Mouse (Mus musculus) ES-Bruce4 (cell line): ENCODE measurements around the gene Cadm4. TPM values are rescaled to one million over a fixed set of nuclear protein-coding genes. Genes with fewer than 3 reads are reported as not detected.

Source experiments
- H3K27ac ChIP-seq: 2 replicates; pipeline ENCODE4 v1.5.1; 2012; ENCODE audit warnings: low read length, inconsistent platforms; ENCODE audit not compliant: insufficient read depth
- H3K27me3 ChIP-seq: 2 replicates; pipeline ENCODE4 v1.6.1; 2012; ENCODE audit warnings: mild to moderate bottlenecking, low read length, inconsistent platforms; ENCODE audit not compliant: control insufficient read depth, poor library complexity, insufficient read depth, severe bottlenecking
- H3K36me3 ChIP-seq: 2 replicates; pipeline ENCODE4 v1.6.1; 2012; ENCODE audit warnings: inconsistent platforms, mild to moderate bottlenecking, low read length, moderate library complexity; ENCODE audit not compliant: control insufficient read depth, poor library complexity, insufficient read depth, severe bottlenecking
- H3K4me1 ChIP-seq: one replicate; pipeline ENCODE4 v1.8.1; 2011; ENCODE audit warnings: low read length; ENCODE audit not compliant: control insufficient read depth, insufficient read depth
- H3K4me3 ChIP-seq: 2 replicates; pipeline ENCODE4 v1.5.1; 2011; ENCODE audit warnings: low read depth, mild to moderate bottlenecking, low read length
- H3K9ac ChIP-seq: 2 replicates; pipeline ENCODE4 v1.6.1; 2012; ENCODE audit warnings: low read depth, mild to moderate bottlenecking, inconsistent platforms; ENCODE audit not compliant: poor library complexity, severe bottlenecking
- H3K9me3 ChIP-seq: replicated peaks from 2 replicates; pipeline ENCODE4 v1.6.1; 2012; ENCODE audit warnings: mild to moderate bottlenecking, low read length, inconsistent platforms; ENCODE audit not compliant: control insufficient read depth, poor library complexity, insufficient read depth, severe bottlenecking
- CTCF ChIP-seq: IDR thresholded peaks from one replicate; pipeline ENCODE4 v1.8.1; 2011; ENCODE audit warnings: low read depth, low read length
- EP300 ChIP-seq: IDR thresholded peaks from 2 replicates; pipeline ENCODE4 v1.6.1; 2011; ENCODE audit warnings: low read depth, low read length; ENCODE audit not compliant: insufficient read depth
- POLR2A ChIP-seq: IDR thresholded peaks from one replicate; pipeline ENCODE4 v1.8.1; 2011; ENCODE audit warnings: low read length; ENCODE audit not compliant: insufficient read depth
- polyA plus RNA-seq: library from polyadenylated mRNA; stranded (reverse); fragments of >200 nt; gene quantifications from 2 replicates; pipeline ENCODE4 v1.2.4, GENCODE M21; 2011; ENCODE audit warnings: low read depth; ENCODE audit not compliant: missing spikeins, insufficient read depth, insufficient read length

Gene Cadm4
- polyA plus RNA-seq, 1 experiment = 10.4 TPM

DNA sequence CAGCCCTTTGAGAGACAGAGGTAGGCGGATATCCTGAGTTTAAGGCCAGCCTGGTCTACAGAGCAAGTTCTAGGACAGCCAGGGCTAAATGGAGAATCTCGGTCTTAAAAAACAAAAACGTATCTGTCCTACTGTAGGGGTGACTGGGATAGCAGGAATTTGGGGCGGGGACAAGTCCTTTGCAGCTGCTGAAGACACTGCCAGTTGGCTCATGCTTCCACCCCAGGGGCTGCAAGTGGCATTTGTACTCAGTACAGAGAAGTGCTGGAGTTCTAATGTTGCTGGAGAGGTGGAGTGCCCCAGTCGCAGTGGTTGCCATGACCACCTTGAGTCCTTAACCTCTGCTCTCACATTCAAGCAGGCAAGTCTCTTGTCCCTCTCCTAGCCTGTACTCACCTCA is 41.0 kb downstream of the Cadm4 start:
- no peaks in the 10 kb centered on the region for H3K9me3 ChIP-seq
- H3K4me3 ChIP-seq = no peak overlapping the region
- no peak for TF ChIP-seq EP300
- no peak for TF ChIP-seq POLR2A
- no peak for TF ChIP-seq CTCF
- no peaks in the 10 kb centered on the region for H3K36me3 ChIP-seq
- no peaks in the 10 kb centered on the region for H3K27me3 ChIP-seq
- H3K4me1 ChIP-seq = peaks cover 10% of the 10 kb centered on the region
- no peak overlapping the region for H3K9ac ChIP-seq
- no peak overlapping the region for H3K27ac ChIP-seq

DNA sequence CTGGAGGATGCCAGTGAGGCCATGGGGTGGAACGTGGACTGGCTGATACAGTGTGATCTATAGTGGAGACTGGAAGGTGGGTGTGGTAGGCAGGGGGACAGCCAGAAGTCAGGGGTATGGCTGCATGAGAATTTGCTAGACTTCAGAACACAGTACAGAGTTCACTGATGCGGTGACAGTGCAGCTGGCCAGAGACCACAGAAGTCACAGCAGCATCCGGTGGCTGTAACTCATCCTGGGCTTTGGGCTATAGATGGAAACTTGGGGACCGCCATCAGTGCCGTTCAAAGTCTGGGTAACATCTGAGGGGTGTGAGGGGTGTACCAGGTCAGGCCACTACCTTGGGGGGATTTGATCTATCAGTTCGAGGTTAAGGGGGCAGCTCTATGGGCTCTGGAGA is 41.9 kb downstream of the Cadm4 start:
- Histone ChIP-seq H3K36me3 (no peaks in the 10 kb centered on the region), H3K27me3 (no peaks in the 10 kb centered on the region), H3K9me3 (no peaks in the 10 kb centered on the region), H3K4me3 (no peak overlapping the region), H3K9ac (no peak overlapping the region), H3K4me1 (peaks cover 7% of the 10 kb centered on the region), H3K27ac (no peak overlapping the region)
- TF ChIP-seq POLR2A (no peak), CTCF (no peak), EP300 (no peak)

DNA sequence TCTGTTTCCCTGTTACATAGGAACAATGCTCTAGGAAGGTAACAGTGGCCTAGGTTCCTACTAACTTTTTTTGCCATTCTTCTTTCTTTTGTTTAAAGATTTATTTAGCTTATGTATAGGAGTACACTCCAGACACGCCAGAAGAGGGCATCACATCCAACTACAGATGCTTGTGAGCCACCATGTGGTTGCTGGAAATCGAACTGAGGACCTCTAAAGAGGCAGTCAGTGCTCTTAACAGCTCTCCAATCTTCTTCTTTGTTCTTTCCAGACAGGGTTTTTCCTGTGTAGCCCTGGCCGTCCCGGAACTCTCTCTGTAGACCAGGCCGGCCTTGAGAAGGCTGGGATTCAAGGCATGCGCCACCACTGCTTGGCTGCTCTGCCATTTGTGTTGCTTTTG is 43.2 kb downstream of the Cadm4 start:
- TF ChIP-seq EP300 = no peak
- TF ChIP-seq POLR2A = no peak
- no peak for TF ChIP-seq CTCF
- H3K9ac ChIP-seq = no peak overlapping the region
- no peaks in the 10 kb centered on the region for H3K9me3 ChIP-seq
- peaks cover 6% of the 10 kb centered on the region for H3K4me1 ChIP-seq
- H3K27ac ChIP-seq = no peak overlapping the region
- no peaks in the 10 kb centered on the region for H3K27me3 ChIP-seq
- H3K4me3 ChIP-seq = no peak overlapping the region
- no peaks in the 10 kb centered on the region for H3K36me3 ChIP-seq

DNA sequence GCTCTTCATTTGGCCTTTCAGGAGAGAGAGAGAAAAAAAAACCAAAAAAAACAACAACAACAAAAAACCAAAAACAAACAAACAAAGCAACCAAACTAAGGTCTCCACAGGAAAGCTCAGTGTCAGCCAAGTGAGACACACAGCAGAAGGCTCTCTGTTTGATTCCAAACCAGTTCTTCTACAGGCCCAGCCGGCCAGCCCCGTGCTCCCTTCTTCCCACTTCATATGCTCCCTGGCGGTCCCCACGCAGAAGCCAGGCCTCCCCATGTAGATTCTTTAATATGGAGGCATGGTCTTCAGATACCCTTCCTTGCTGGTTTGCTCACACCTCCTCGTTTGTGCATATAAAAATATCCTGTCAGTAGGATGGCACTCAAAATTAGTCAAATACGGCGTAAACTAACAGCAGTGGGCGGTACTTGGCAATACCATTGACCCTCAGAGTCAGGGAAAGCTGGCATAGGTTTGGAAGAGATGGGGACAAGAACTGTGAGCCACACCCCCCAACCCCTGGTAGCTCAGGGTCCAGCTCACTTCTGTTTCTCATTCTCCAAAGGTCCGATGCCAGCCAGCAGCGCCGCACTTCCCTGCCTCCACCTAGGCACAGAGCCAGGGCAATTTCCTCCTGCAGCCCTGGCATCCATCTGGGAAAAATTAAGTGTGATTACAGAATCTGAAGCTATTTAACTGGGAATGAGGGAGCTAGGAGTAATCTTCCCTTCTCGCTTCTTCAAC is 44.0 kb downstream of the Cadm4 start:
- TF ChIP-seq CTCF (no peak), POLR2A (no peak), EP300 (no peak)
- H3K27ac ChIP-seq = no peak overlapping the region
- H3K9ac ChIP-seq = no peak overlapping the region

DNA sequence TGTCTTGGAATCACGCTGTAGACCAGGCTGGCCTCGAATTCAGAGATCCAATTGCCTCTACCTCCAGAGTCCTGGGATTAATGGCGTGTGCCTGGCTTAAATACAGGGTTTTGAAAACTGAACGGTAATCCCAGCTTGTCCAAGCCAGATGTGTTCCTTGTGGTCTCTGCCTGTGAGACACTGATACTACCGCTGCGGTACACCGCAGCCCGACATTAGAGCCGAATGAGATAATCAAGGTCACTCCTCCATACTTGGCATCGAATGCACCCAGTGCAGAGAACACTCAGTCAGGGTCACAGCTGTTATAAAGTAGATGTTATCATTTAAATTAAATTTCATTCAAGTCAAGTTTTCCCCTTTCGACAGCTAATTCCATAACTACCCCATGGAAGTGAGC is 47.0 kb downstream of the Cadm4 start:
- no peak overlapping the region for H3K4me3 ChIP-seq

More for the DNA sequence above, 44.0 kb downstream of the Cadm4 start:
- Histone ChIP-seq H3K4me3 (no peak overlapping the region), H3K9me3 (no peaks in the 10 kb centered on the region), H3K27me3 (no peaks in the 10 kb centered on the region), H3K36me3 (no peaks in the 10 kb centered on the region), H3K4me1 (peaks cover 4% of the 10 kb centered on the region)

DNA sequence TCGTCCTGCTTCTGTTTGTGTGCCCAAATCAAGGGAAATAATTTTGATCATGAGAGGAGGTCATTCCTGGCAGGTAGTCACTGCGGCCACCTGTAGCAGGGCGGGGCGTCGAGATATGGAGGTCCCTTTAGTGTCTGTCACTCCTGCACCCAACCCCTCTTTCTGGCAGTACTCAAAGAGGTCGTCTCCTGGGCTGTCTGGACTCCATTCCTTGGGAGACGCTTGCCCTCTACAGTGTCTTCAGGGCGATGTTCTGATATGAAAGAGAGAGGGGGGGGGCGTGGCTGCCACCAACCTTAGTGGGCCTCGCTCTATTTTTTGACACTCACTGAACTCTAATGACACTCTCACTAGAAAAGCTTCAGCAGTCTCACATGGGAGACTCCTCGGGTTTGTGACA is 47.8 kb downstream of the Cadm4 start:
- no peak for TF ChIP-seq CTCF
- no peak for TF ChIP-seq EP300
- no peak for TF ChIP-seq POLR2A
- H3K27ac ChIP-seq = no peak overlapping the region

More for the DNA sequence above, 47.0 kb downstream of the Cadm4 start:
- TF ChIP-seq POLR2A (no peak), CTCF (no peak), EP300 (no peak)
- Histone ChIP-seq H3K36me3 (no peaks in the 10 kb centered on the region), H3K27me3 (no peaks in the 10 kb centered on the region), H3K9me3 (no peaks in the 10 kb centered on the region), H3K9ac (no peak overlapping the region), H3K4me1 (no peaks in the 10 kb centered on the region), H3K27ac (no peak overlapping the region)

More for the DNA sequence above, 47.8 kb downstream of the Cadm4 start:
- H3K27me3 ChIP-seq = no peaks in the 10 kb centered on the region
- no peaks in the 10 kb centered on the region for H3K36me3 ChIP-seq
- no peaks in the 10 kb centered on the region for H3K4me1 ChIP-seq
- peak overlapping the region; percentile 43; the same call in 1 of the 2 replicates for H3K9ac ChIP-seq
- H3K9me3 ChIP-seq = no peaks in the 10 kb centered on the region
- H3K4me3 ChIP-seq = peak overlapping the region; percentile 75
